Mouse (Mus musculus) lung, postnatal 14 days (tissue): Measurements from ENCODE around the gene Snap25.

Source experiments
- DNase-seq: peaks from one replicate; pipeline ENCODE4 v3.0.0; 2021

Gene Snap25

DNA sequence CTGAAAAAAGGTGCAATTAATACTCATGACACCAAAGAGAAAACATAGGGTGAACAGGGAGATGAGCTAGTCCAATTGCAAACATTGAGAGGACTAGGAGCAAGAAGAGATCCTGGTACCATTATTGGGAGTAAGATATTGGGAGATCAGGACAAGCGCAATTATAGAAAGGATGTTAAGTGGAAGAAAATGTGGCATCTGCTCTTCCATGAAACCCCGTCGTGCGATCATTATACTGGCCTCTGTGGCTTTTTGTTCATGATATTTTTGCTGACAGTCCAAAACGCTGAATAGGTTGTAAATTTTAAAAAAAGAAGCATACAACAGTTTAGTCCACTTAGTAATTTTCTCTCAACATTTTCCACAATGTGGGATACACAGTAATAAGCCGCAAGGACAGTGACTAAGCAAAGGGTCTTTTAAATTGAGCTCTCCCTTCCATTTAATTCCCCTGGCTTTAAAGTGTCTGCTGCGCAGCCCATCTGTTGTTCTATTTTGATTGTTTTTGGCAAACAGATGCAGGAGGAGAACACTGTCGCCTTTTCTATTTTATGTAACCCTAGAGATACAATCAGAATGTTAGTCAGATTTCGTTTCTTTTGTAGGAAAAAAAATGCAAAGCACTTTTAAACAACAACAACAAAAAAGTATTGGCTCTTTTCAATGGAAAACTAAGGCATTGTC, 103.6 kb downstream of the Snap25 start:
- no peak for DNase-seq

- DNase-seq: no peak
Measured at GRCm38 (mm10) chr2:136823751-136824716, 110.8 kb downstream of the Snap25 start.

DNA sequence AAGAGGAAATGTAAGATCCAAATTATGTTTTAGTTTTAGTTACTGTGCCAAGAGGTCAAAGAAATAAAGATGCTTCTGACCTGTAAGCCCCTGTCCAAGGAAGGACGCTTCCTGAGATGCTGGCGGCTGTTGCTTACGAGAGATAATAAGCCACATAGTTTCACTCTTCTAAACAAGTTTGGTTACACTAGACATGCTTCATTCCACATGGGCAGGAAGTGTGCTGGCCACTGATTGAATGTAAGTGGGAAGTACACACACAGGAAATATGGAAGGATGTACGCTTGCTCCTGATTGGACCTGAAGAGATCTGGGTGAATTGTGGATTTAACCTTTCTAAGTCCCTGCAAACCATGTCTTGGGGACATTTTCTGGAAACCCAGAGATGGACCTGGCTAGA, 114.4 kb downstream of the Snap25 start:
- no peak for DNase-seq
